Mouse (Mus musculus): Measurements from ENCODE around the gene Ccdc115.

GRCm38 (mm10) chr1:34439215-34439960 is at the start of gene Ccdc115, which contains the start of gene Imp4:
- TF ChIP-seq CTCF (IDR thresholded peaks at IDR 0.05; ENCODE audit: low read depth, low read length) (no peak), POLR2A (IDR thresholded peaks at IDR 0.05; ENCODE audit: insufficient read depth, low read length) (peak; percentile 64)

All from ES-Bruce4 (cell line).